Mouse (Mus musculus) adrenal gland, adult 2 months (tissue): ENCODE measurements around the gene Gm11444. TPM values are rescaled to one million over a fixed set of nuclear protein-coding genes. Genes with fewer than 3 reads are reported as not detected.

Experiments used
- DNase-seq: peaks from one replicate; pipeline ENCODE4 v3.0.0; 2021
- long read RNA-seq: library from polyadenylated mRNA; stranded (forward); transcript quantifications from one replicate; pipeline ENCODE4 v2.0.0, GENCODE M21; 2021
- polyA plus RNA-seq: library from polyadenylated mRNA; depleted of rRNA; stranded (reverse); fragments of >200 nt; gene quantifications from 2 replicates; pipeline ENCODE4 v1.2.3, GENCODE M21; 2012; rRNA removed
- total RNA-seq, 2 experiments: library from RNA; stranded (reverse); gene quantifications; 2 replicates each; pipeline ENCODE4 v1.2.3; 2021

Gm11444 gene
- total RNA-seq (not detected), polyA plus RNA-seq (not detected in 2 replicates)
- long read RNA-seq = 0 reads

GRCm38 (mm10) chr11:85850233-85850632 lies at the start of gene Gm11444:
Gene Gm11444, minus strand, starts transcription at chr11:85850333.
- no peak for DNase-seq

DNA sequence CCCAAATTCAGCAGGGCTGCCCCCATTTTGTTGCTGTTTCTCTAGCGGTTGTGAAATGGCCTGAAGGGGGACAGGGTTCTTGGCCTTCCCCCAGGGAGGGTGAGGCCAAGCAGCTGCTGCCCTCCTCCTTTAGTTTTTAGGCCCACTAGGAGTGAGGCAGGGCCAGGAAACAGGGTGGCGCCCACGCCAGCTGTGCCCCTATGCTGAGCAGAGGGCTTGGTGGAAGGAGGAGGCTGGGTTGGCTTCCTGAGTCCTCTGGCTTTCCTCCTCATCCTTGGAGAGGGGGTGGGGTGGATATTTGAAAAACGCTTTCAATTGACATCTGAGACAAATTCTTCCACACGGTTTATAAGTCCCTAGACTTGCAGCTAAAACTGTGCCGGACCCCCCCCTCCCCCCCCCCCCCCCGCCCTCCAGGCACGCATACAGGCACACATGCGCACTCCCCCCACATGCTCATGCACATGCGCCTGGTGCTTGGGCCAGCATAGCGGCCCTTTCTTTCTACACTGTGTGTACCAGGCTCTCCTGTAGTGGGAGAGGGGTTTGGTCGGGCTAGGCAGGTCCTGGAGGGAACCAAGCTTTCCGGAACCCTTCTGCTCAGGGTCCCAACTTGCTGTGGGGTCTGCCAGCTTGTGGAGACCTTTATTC lies 46.3 kb upstream of the Gm11444 start:
- DNase-seq = no peak

DNA sequence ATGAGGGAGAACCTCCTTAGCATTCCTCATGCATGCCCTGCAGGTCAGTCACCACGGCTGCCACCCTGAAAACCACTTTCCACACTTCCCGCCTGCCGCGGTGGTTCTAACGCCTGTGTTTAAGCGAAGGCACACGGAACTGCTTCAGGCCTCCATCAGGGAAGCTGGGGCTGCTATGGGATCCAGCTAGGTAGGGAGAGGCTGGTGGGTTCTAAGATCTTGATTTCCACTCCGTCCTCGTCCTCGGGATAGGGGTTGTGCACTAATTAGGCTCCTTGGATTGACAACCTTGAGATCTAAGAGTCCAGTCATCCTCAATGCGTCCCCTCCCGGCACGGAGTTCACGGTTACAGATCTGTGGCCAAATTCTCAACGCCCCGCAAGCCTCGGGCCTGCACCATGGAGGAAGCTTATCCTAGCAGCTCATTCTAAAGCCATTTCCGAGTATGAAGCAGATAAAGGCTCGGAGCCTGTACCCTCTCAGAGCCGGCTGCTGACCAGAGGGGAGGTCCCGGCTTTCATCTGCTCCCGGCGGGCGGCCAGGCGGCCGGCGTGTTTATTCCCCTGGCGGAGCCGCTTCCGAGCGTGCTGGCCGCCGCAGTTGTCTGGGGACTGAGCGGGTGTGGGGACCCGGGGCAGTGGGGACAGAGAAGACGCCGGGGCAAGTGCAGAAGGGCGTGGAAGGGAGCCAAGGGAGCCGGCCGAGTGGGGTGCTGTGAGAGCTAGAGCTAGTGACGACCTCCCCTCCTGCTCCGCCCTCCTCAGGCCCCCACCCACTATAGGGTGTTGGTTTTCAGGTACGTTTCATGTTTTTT lies 44.8 kb upstream of the Gm11444 start:
- peak; percentile 17 for DNase-seq

- DNase-seq = no peak
Observed at GRCm38 (mm10) chr11:85894136-85894530, 44.0 kb upstream of the Gm11444 start.

GRCm38 (mm10) chr11:85893400-85894135 lies 43.4 kb upstream of the Gm11444 start:
- no peak for DNase-seq

DNA sequence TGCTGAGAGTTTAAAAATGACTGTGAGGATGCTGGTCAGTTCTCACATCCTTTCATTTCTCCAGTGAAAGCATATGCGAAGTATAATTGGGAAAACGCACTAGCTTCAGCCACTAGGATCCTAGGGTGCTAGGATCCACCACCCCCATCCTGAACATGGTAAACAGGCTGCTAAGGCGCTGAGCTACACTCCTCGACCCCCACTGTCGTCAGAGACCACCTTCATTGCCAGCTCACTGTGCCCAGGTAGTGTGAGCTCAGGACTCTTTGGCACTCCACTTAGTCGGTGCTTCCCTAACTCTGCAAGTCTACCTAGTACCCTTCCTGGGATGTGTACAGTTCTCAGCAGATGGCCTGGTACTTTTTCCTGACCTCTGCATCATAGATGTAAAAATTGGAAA lies 42.6 kb upstream of the Gm11444 start:
- DNase-seq = no peak

DNA sequence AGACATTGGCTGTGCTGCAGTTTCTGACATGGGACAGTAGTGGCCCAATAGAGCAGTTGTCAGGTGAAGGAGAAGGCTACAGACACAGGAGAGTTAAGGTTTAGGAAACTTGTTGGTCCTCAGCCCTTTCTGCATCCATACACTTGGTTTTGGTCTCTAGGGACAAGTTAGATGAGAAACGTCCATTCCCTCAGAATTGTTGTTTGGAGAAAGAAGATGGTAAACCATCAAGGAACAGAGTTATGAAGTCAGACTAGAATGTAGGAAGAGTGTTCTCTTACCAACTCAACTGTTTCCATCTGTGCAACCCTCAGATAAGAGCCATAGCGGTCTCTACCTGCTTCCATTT lies 41.5 kb upstream of the Gm11444 start:
- DNase-seq = no peak

GRCm38 (mm10) chr11:85891010-85891691 lies 41.0 kb upstream of the Gm11444 start:
- DNase-seq = no peak

- DNase-seq = no peak
Observed at GRCm38 (mm10) chr11:85890563-85890845, 40.4 kb upstream of the Gm11444 start.

DNA sequence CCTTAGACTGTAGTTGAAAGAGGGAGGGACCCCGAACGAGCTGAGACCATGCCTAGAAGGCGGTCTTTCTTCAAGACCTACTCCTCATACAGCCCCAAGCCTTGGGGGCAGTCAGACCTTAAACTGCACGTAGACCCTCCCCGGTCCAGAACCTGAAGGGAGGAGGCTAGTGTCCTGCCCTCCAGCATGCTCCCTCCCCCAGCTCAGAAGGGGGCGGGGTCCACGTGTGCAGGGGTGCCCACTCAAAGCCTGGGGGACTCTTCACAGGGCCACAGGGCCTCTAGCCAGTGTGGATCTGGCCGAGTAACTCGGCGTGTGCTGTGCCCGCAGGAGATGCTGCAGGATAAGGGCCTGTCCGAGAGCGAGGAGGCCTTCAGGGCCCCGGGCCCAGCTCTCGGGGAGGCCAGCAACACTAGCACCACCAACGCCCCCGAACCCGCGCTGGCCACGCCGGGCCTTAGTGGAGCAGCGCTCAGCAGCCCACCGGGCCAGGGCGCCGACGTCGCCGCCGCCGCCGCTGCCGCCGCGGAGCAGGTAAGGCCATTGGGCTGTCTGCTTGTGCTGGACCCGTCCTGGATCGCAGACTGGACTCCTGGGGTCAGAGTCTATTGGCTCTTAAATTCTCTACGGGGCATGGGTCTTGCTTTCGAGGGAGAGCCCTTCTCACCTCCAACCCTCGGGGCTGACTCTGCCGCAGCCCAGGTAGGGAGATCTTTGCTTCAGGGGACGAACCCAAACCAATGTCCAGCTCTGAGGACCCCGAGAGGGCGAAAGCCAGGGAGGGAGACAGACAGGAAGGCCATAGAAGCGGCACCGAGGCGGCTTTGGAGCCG lies 39.8 kb upstream of the Gm11444 start:
- no peak for DNase-seq

GRCm38 (mm10) chr11:85889056-85889729 lies 39.1 kb upstream of the Gm11444 start:
- no peak for DNase-seq

- no peak for DNase-seq
Observed at GRCm38 (mm10) chr11:85888451-85888961, 38.4 kb upstream of the Gm11444 start.

- no peak for DNase-seq
Observed at GRCm38 (mm10) chr11:85887801-85888450, 37.8 kb upstream of the Gm11444 start.

GRCm38 (mm10) chr11:85887273-85887672 lies 37.1 kb upstream of the Gm11444 start:
- DNase-seq = no peak

- DNase-seq = no peak
Observed at GRCm38 (mm10) chr11:85886429-85886785, 36.3 kb upstream of the Gm11444 start.

DNA sequence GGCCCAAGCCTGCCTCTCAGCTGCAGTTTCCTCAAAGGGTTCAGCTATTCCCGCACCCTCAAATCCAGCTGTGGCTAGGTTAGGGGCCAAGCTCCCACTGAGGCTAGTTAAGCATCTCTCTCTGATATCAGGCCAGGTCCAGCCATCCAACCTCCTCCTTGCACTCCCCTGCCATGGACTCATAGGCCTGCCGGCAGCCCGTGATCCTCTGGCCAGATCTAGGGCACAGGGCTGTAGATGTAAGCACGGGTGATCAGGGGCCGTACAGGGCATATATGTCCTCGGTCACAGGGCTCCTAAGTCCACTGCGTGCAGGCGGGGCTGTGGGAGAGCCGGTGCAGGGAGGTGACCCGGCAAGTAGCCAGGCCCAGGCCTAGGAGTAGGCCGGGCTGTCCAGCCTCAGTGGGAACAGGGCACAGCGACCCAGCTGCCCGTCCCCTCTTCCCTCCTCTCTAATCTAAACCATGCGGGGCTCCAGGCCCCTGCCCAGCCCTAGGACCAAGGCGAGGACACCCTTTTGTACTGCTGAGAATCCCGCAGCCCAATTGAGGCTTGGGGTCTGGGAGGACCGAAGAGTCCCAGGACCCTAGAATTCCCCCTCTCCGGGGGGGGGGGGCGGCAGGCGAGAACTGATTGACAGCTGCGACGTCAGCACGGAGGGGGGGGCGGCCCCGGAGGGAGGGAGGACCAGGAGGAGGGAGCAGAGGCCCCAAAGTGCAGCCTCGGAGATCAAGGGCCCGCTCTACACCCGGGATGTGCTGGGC lies 35.7 kb upstream of the Gm11444 start, which contains the start of gene Tbx4:
Tbx4 (plus strand) TSS at position 758 of the 764 bp plus-strand sequence.
- DNase-seq = no peak

GRCm38 (mm10) chr11:85884498-85884897 lies 34.4 kb upstream of the Gm11444 start:
- no peak for DNase-seq

GRCm38 (mm10) chr11:85876059-85876788 lies 26.1 kb upstream of the Gm11444 start:
- no peak for DNase-seq

- no peak for DNase-seq
Observed at GRCm38 (mm10) chr11:85864363-85864762, 14.2 kb upstream of the Gm11444 start.
